8 mouse cellular contexts compared by ENCODE assay signal in the genomic region with DNA sequence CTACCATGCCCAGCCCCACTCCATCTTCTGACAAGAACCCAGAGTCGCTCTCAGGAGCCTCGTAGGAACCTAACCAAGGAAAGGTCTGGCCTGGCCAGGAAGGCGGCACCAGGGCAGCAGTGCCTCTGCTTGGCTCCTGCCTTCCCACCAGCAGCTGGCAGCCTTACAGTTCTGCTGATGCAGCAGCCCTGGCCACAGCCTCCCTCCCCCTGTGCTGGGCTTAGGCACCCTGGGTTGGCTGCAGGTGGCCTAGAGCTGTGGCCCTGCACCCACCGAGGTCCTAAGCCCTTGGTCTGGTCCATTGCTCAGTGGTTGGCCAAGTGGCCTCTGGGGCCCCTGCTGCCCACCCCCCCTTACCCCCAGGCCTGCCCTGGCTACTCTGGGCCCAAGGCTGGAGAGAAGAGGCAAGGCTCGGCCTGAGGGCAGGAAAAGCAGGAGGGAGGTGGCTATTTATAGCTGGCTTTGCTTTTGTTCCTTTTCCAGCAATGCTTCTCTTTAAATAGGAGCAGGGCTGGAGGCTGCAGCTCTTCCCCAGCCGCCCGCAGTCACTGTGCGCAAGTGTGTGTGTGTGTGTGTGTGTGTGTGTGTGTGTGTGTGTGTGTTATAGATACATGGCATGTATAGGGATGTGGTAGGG. TPM values are rescaled to one million over a fixed set of nuclear protein-coding genes. Genes with fewer than 3 reads are reported as not detected.
DNase-seq lines count a peak whose midpoint lies in the region; ATAC-seq and TF ChIP-seq lines count a peak whose summit lies in the region.

No protein-coding gene starts in this region.

- H3K27me3 ChIP-seq in intestine, embryonic 14.5 days (replicated peaks; ENCODE audit: control insufficient read depth, insufficient read depth, low read length) = no peaks in the 10 kb centered on the region
- H3K27me3 ChIP-seq in intestine, postnatal 0 days (replicated peaks; ENCODE audit: control insufficient read depth, insufficient read depth, low read length) = no peaks in the 10 kb centered on the region
- no peaks in the 10 kb centered on the region for H3K27me3 ChIP-seq in forebrain, embryonic 14.5 days (replicated peaks; ENCODE audit: control insufficient read depth, insufficient read depth, low read length)
- no peaks in the 10 kb centered on the region for H3K27me3 ChIP-seq in hindbrain, postnatal 0 days (ENCODE audit: insufficient read depth, low read length)
- no peaks in the 10 kb centered on the region for H3K27me3 ChIP-seq in liver, postnatal 0 days (ENCODE audit: insufficient read depth, low read length)

- TF ChIP-seq EP300 in liver, postnatal 0 days (IDR thresholded peaks at IDR 0.05; ENCODE audit: low read depth) = no peak

- no peaks in the 10 kb centered on the region for H3K36me3 ChIP-seq in intestine, embryonic 14.5 days (ENCODE audit: control insufficient read depth, insufficient read depth, low read length)
- H3K36me3 ChIP-seq in intestine, postnatal 0 days (ENCODE audit: control insufficient read depth, insufficient read depth) = no peaks in the 10 kb centered on the region; the same call in 1 of the 2 replicates
- H3K36me3 ChIP-seq in forebrain, embryonic 14.5 days (ENCODE audit: control insufficient read depth, insufficient read depth, low read length) = no peaks in the 10 kb centered on the region
- no peaks in the 10 kb centered on the region for H3K36me3 ChIP-seq in hindbrain, postnatal 0 days (ENCODE audit: insufficient read depth, low read length)
- no peaks in the 10 kb centered on the region for H3K36me3 ChIP-seq in liver, postnatal 0 days (replicated peaks; ENCODE audit: insufficient read depth, low read length)

- H3K27ac ChIP-seq in intestine, embryonic 14.5 days (ENCODE audit: low read depth) = peak overlapping the region; percentile 43; the same call in 1 of the 2 replicates
- no peak overlapping the region for H3K27ac ChIP-seq in intestine, postnatal 0 days (ENCODE audit: low read depth, low read length)
- H3K27ac ChIP-seq in forebrain, embryonic 14.5 days (ENCODE audit: low read depth, low read length) = 0 out of 2 replicates have a peak overlapping the region, but pooled peaks have one; percentile 44
- peak overlapping the region; percentile 74 for H3K27ac ChIP-seq in hindbrain, postnatal 0 days
- H3K27ac ChIP-seq in liver, postnatal 0 days (ENCODE audit: low read depth) = no peak overlapping the region

- peaks cover 21% of the 10 kb centered on the region for H3K4me1 ChIP-seq in intestine, embryonic 14.5 days (replicated peaks; ENCODE audit: control insufficient read depth, insufficient read depth, low read length)
- H3K4me1 ChIP-seq in intestine, postnatal 0 days (replicated peaks; ENCODE audit: control insufficient read depth, insufficient read depth, low read length) = 0 out of 2 replicates have a peak, but pooled peaks cover 5% of the 10 kb centered on the region
- peaks cover 12% of the 10 kb centered on the region for H3K4me1 ChIP-seq in forebrain, embryonic 14.5 days (ENCODE audit: control insufficient read depth, insufficient read depth, low read length)
- H3K4me1 ChIP-seq in hindbrain, postnatal 0 days (ENCODE audit: insufficient read depth, low read length) = peaks cover 16% of the 10 kb centered on the region
- peaks cover 38% of the 10 kb centered on the region for H3K4me1 ChIP-seq in liver, postnatal 0 days (ENCODE audit: insufficient read depth)

- no peak overlapping the region for H3K9ac ChIP-seq in intestine, embryonic 14.5 days (ENCODE audit: low read length)
- no peak overlapping the region for H3K9ac ChIP-seq in intestine, postnatal 0 days (ENCODE audit: low read depth, low read length)
- no peak overlapping the region for H3K9ac ChIP-seq in forebrain, embryonic 14.5 days (ENCODE audit: low read length)
- H3K9ac ChIP-seq in hindbrain, postnatal 0 days (replicated peaks; ENCODE audit: low read length) = no peak overlapping the region
- H3K9ac ChIP-seq in liver, postnatal 0 days (replicated peaks) = no peak overlapping the region

- H3K9me3 ChIP-seq in intestine, embryonic 14.5 days (ENCODE audit: control insufficient read depth, low read length) = no peaks in the 10 kb centered on the region
- H3K9me3 ChIP-seq in intestine, postnatal 0 days (ENCODE audit: control insufficient read depth) = no peaks in the 10 kb centered on the region
- no peaks in the 10 kb centered on the region for H3K9me3 ChIP-seq in forebrain, embryonic 14.5 days (replicated peaks; ENCODE audit: control insufficient read depth, low read length)
- H3K9me3 ChIP-seq in hindbrain, postnatal 0 days (ENCODE audit: low read length) = no peaks in the 10 kb centered on the region
- no peaks in the 10 kb centered on the region for H3K9me3 ChIP-seq in liver, postnatal 0 days (ENCODE audit: low read length)

- 50% methylated on average over 8 of the region's 8 CpGs for WGBS in intestine, embryonic 14.5 days
- WGBS in intestine, postnatal 0 days = 62% methylated on average over 8 of the region's 8 CpGs
- WGBS in forebrain, embryonic 14.5 days = 39% methylated on average over 8 of the region's 8 CpGs
- WGBS in hindbrain, postnatal 0 days = 47% methylated on average over 8 of the region's 8 CpGs
- WGBS in liver, postnatal 0 days (ENCODE audit: insufficient replicate concordance) = 69% methylated on average over 8 of the region's 8 CpGs

- no peak overlapping the region for H3K4me3 ChIP-seq in intestine, embryonic 14.5 days (ENCODE audit: low read depth, low read length)
- H3K4me3 ChIP-seq in intestine, postnatal 0 days (ENCODE audit: low read depth, low read length) = no peak overlapping the region
- no peak overlapping the region for H3K4me3 ChIP-seq in forebrain, embryonic 14.5 days (ENCODE audit: low read depth, low read length)
- H3K4me3 ChIP-seq in hindbrain, postnatal 0 days (ENCODE audit: low read length) = no peak overlapping the region
- no peak overlapping the region for H3K4me3 ChIP-seq in liver, postnatal 0 days (ENCODE audit: low read depth, low read length)

- no peak for ATAC-seq in intestine, embryonic 14.5 days (replicated peaks; ENCODE audit: low FRiP score, low TSS enrichment, low read depth)
- ATAC-seq in intestine, postnatal 0 days = no peak
- no peak for ATAC-seq in forebrain, embryonic 14.5 days
- peak; percentile 44 for ATAC-seq in hindbrain, postnatal 0 days
- ATAC-seq in liver, postnatal 0 days = no peak

- DNase-seq in intestine, embryonic 14.5 days (ENCODE audit: low spot score) = no peak
- peak; percentile 68 for DNase-seq in adrenal gland, postnatal 14 days
- no peak for DNase-seq in forebrain, embryonic 14.5 days (ENCODE audit: low spot score)
- DNase-seq in hindbrain, postnatal 0 days (ENCODE audit: low spot score) = peak; percentile 36
- DNase-seq in liver, postnatal 0 days = no peak
- DNase-seq in thymus, postnatal 4 days = no peak
- DNase-seq in thymus, postnatal 36 days = no peak

- no peak for TF ChIP-seq CTCF in intestine, postnatal 0 days (IDR thresholded peaks at IDR 0.05; ENCODE audit: low read depth)
- no peak for TF ChIP-seq CTCF in hindbrain, postnatal 0 days (IDR thresholded peaks at IDR 0.05; ENCODE audit: low read depth)
- 0 out of 2 replicates have a peak, but pooled peaks have one; percentile 1 for TF ChIP-seq CTCF in liver, postnatal 0 days (IDR thresholded peaks at IDR 0.05; ENCODE audit: low read depth)

- H3K4me2 ChIP-seq in intestine, embryonic 14.5 days (ENCODE audit: low read length) = no peak overlapping the region
- no peak overlapping the region for H3K4me2 ChIP-seq in intestine, postnatal 0 days (replicated peaks; ENCODE audit: low read depth)
- no peak overlapping the region for H3K4me2 ChIP-seq in forebrain, embryonic 14.5 days (ENCODE audit: low read length)
- H3K4me2 ChIP-seq in hindbrain, postnatal 0 days (ENCODE audit: low read depth, low read length) = no peak overlapping the region
- H3K4me2 ChIP-seq in liver, postnatal 0 days (ENCODE audit: low read depth, low read length) = no peak overlapping the region

RNA-seq across cellular contexts. Expression of gene Rtn4rl1, which starts 18.6 kb away (rescaled TPM):
- polyA plus RNA-seq in intestine, embryonic 14.5 days (2014; fragmentation: Nextera tagmentation; extraction: Ambion mirVana) = 1.6 and 2.0 TPM in 2 replicates
- 1.5 and 1.8 TPM in 2 replicates for polyA plus RNA-seq in intestine, postnatal 0 days (2015; fragmentation: Nextera tagmentation; extraction: Ambion mirVana)
- 29.5 and 32.6 TPM in 2 replicates for total RNA-seq in adrenal gland, postnatal 14 days (2021)
- polyA plus RNA-seq in forebrain, embryonic 14.5 days (2014; fragmentation: Nextera tagmentation; extraction: Ambion mirVana) = 5.0 and 7.4 TPM in 2 replicates
- total RNA-seq in hindbrain, postnatal 0 days (2014; rRNA removed) = 13.0 and 13.4 TPM in 2 replicates
- polyA plus RNA-seq in hindbrain, postnatal 0 days (2015; fragmentation: Nextera tagmentation; extraction: Ambion mirVana) = 9.9 and 10.7 TPM in 2 replicates
- 1.5 and 2.0 TPM in 2 replicates for polyA plus RNA-seq in liver, postnatal 0 days (2015; fragmentation: Nextera tagmentation; extraction: Ambion mirVana)

RNA-seq across cellular contexts. Expression of gene Dph1, which starts 21.1 kb away (rescaled TPM):
- polyA plus RNA-seq in intestine, embryonic 14.5 days (2014; fragmentation: Nextera tagmentation; extraction: Ambion mirVana) = 27.9 and 31.5 TPM in 2 replicates
- 11.3 and 12.3 TPM in 2 replicates for polyA plus RNA-seq in intestine, postnatal 0 days (2015; fragmentation: Nextera tagmentation; extraction: Ambion mirVana)
- total RNA-seq in adrenal gland, postnatal 14 days (2021) = 22.3 and 28.5 TPM in 2 replicates
- 15.9 and 17.6 TPM in 2 replicates for polyA plus RNA-seq in forebrain, embryonic 14.5 days (2014; fragmentation: Nextera tagmentation; extraction: Ambion mirVana)
- total RNA-seq in hindbrain, postnatal 0 days (2014; rRNA removed) = 31.3 and 39.2 TPM in 2 replicates
- polyA plus RNA-seq in hindbrain, postnatal 0 days (2015; fragmentation: Nextera tagmentation; extraction: Ambion mirVana) = 13.5 and 13.6 TPM in 2 replicates
- polyA plus RNA-seq in liver, postnatal 0 days (2015; fragmentation: Nextera tagmentation; extraction: Ambion mirVana) = 10.9 and 13.0 TPM in 2 replicates

RNA-seq across cellular contexts. Expression of gene Ovca2, which starts 33.5 kb away (rescaled TPM):
- 29.9 and 32.2 TPM in 2 replicates for polyA plus RNA-seq in intestine, embryonic 14.5 days (2014; fragmentation: Nextera tagmentation; extraction: Ambion mirVana)
- polyA plus RNA-seq in intestine, postnatal 0 days (2015; fragmentation: Nextera tagmentation; extraction: Ambion mirVana) = 21.6 and 22.4 TPM in 2 replicates
- 14.5 and 15.8 TPM in 2 replicates for total RNA-seq in adrenal gland, postnatal 14 days (2021)
- polyA plus RNA-seq in forebrain, embryonic 14.5 days (2014; fragmentation: Nextera tagmentation; extraction: Ambion mirVana) = 24.3 and 24.6 TPM in 2 replicates
- total RNA-seq in hindbrain, postnatal 0 days (2014; rRNA removed) = 11.0 and 17.6 TPM in 2 replicates
- polyA plus RNA-seq in hindbrain, postnatal 0 days (2015; fragmentation: Nextera tagmentation; extraction: Ambion mirVana) = 11.7 and 15.7 TPM in 2 replicates
- 12.4 and 13.6 TPM in 2 replicates for polyA plus RNA-seq in liver, postnatal 0 days (2015; fragmentation: Nextera tagmentation; extraction: Ambion mirVana)

RNA-seq across cellular contexts. Expression of gene Hic1, which starts 42.8 kb away (rescaled TPM):
- 13.0 and 14.5 TPM in 2 replicates for polyA plus RNA-seq in intestine, embryonic 14.5 days (2014; fragmentation: Nextera tagmentation; extraction: Ambion mirVana)
- polyA plus RNA-seq in intestine, postnatal 0 days (2015; fragmentation: Nextera tagmentation; extraction: Ambion mirVana) = 8.6 and 8.8 TPM in 2 replicates
- 14.5 and 17.0 TPM in 2 replicates for total RNA-seq in adrenal gland, postnatal 14 days (2021)
- polyA plus RNA-seq in forebrain, embryonic 14.5 days (2014; fragmentation: Nextera tagmentation; extraction: Ambion mirVana) = 1.3 and 2.0 TPM in 2 replicates
- 8.5 and 12.9 TPM in 2 replicates for total RNA-seq in hindbrain, postnatal 0 days (2014; rRNA removed)
- polyA plus RNA-seq in hindbrain, postnatal 0 days (2015; fragmentation: Nextera tagmentation; extraction: Ambion mirVana) = 1.7 TPM in 2 replicates
- 1.1 and 1.5 TPM in 2 replicates for polyA plus RNA-seq in liver, postnatal 0 days (2015; fragmentation: Nextera tagmentation; extraction: Ambion mirVana)

Comparison
In these comparisons a context has a peak if more than half of its experiments do, and no peak if none do; other contexts are left out.
1. H3K27ac ChIP-seq: peak in intestine, embryonic 14.5 days (single experiment), forebrain, embryonic 14.5 days (single experiment) and hindbrain, postnatal 0 days (single experiment); none in intestine, postnatal 0 days (single experiment) and liver, postnatal 0 days (single experiment).
2. DNase-seq: peak in adrenal gland, postnatal 14 days (single experiment) and hindbrain, postnatal 0 days (single experiment); none in intestine, embryonic 14.5 days (single experiment), forebrain, embryonic 14.5 days (single experiment), liver, postnatal 0 days (single experiment), thymus, postnatal 4 days (single experiment) and thymus, postnatal 36 days (0 of 2).